Mouse (Mus musculus): ENCODE results near the gene Hoxa9.

DNA sequence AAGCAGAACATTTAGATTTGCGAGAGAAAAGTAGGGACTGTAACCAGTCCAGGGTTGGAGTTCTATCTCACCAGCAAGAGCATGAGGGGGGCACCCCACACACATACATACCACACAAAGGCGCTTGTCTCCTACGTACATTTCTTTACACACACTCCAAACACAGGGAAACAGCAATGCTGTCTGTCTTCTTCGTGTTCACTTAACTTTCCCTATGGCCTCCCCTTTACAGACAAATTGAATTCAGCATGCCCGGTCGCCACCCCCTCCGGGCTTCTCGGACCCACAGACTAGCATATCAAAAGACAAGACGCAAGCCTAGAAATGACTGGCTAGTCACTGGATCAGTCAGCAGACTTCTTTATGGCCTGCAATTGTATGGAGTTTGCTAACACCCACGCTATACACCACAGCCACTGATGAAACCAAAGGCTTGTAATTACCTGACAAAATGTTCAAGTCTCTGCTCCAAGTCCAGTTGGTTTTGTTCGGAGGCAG is 50.6 kb downstream of the Hoxa9 start:
- TF ChIP-seq POLR2A (IDR thresholded peaks at IDR 0.05; ENCODE audit: insufficient read depth, low read depth, low read length) (no peak), CTCF (IDR thresholded peaks at IDR 0.05) (no peak)

Data from heart, adult 2 months (tissue).